Mouse (Mus musculus): ENCODE results near the gene Zfp526. TPM values are rescaled to one million over a fixed set of nuclear protein-coding genes. Genes with fewer than 3 reads are reported as not detected.
A peak's percentile ranks its signal among the peaks of the same experiment; 100 is the strongest.

Gene Zfp526
- polyA plus RNA-seq, 1 experiment from 2014 or later = 2.5 TPM

DNA sequence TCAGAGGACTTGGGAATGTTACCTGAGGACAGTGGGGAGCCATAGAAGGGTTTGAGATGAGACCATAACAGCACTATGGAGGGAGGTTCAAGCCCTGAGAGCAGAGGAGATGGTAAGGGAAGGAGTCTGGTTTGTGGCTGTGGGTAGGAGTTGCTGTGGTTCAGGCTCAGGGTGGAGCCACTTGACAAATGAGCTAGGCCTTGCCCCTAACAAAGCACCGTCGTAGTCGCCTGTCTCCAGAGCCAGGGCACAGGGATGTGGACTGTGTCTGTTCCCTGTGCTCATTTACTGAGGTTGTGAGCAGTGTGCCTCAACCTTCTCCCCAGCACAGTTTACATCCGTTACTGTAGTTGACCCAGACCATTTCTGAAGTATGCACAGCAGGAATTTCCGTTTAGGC, 53.3 kb downstream of the Zfp526 start:
- ATAC-seq (replicated peaks; ENCODE audit: insufficient number of reproducible peaks, low FRiP score, low TSS enrichment, low read depth) = no peak
- Histone ChIP-seq H3K4me1 (ENCODE audit: control insufficient read depth, insufficient read depth, low read length) (0 out of 2 replicates have a peak, but pooled peaks cover 2% of the 10 kb centered on the region), H3K27ac (replicated peaks; ENCODE audit: low read depth, low read length) (no peak overlapping the region), H3K9me3 (replicated peaks; ENCODE audit: control insufficient read depth, low read length) (no peaks in the 10 kb centered on the region), H3K36me3 (replicated peaks; ENCODE audit: control insufficient read depth, insufficient read depth, low read depth, low read length) (peaks cover 4% of the 10 kb centered on the region; the same call in 1 of the 2 replicates), H3K9ac (replicated peaks; ENCODE audit: low read length) (no peak overlapping the region), H3K4me3 (ENCODE audit: low read depth, low read length) (no peak overlapping the region), H3K4me2 (ENCODE audit: low read depth, low read length) (no peak overlapping the region), H3K27me3 (ENCODE audit: control insufficient read depth, insufficient read depth, low read length) (no peaks in the 10 kb centered on the region)
- WGBS = 71% methylated on average over 5 of the region's 5 CpGs
- DNase-seq (ENCODE audit: low spot score) = no peak

GRCm38 (mm10) chr7:25274996-25275395, 53.8 kb downstream of the Zfp526 start:
- no peak overlapping the region for H3K4me3 ChIP-seq (ENCODE audit: low read depth, low read length)
- WGBS = 87% methylated on average over 3 of the region's 3 CpGs
- no peak overlapping the region for H3K9ac ChIP-seq (replicated peaks; ENCODE audit: low read length)
- no peak overlapping the region for H3K4me2 ChIP-seq (ENCODE audit: low read depth, low read length)
- no peaks in the 10 kb centered on the region for H3K9me3 ChIP-seq (replicated peaks; ENCODE audit: control insufficient read depth, low read length)
- no peak overlapping the region for H3K27ac ChIP-seq (replicated peaks; ENCODE audit: low read depth, low read length)
- H3K36me3 ChIP-seq (replicated peaks; ENCODE audit: control insufficient read depth, insufficient read depth, low read depth, low read length) = peaks cover 4% of the 10 kb centered on the region; the same call in 1 of the 2 replicates
- DNase-seq (ENCODE audit: low spot score) (no peak), ATAC-seq (replicated peaks; ENCODE audit: insufficient number of reproducible peaks, low FRiP score, low TSS enrichment, low read depth) (no peak)
- H3K4me1 ChIP-seq (ENCODE audit: control insufficient read depth, insufficient read depth, low read length) = peaks cover 2% of the 10 kb centered on the region; the same call in 1 of the 2 replicates
- no peaks in the 10 kb centered on the region for H3K27me3 ChIP-seq (ENCODE audit: control insufficient read depth, insufficient read depth, low read length)

DNA sequence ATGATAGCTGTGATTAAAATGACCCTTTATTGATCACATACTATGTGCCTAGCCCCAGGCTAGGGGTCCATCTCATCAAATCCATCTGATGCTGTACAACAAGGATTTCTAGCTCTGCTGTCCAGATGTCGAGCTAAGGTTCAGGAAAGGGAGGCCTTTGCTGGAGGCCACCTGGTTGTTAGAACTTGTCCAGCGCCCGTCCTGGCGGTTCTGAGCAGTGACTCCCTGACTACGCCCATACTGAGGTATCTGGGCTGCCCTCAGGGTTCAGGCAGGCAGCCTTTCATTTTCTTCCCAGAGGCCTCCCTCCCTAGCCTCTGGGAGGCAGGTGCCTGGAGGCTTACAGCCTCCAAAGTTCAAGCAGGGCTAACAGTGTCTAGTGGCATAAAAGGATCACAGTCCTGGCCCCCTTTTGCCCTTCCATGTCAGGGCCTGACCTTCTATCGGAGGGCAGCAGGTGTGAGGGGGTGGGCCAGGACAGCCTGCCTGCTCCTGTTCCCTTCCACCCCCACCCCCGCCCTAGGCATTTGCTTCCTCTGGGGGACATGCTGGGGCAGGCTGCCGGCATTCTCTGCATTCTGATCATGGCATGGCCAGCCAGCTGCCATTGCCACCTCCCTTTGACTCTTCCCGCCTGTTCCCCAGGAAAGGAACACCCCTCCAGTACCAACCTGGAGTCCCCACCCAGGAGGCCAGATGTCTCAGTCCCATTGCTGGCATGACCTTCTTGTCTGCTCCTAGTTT, 54.5 kb downstream of the Zfp526 start:
- H3K4me2 ChIP-seq (ENCODE audit: low read depth, low read length) = no peak overlapping the region
- no peaks in the 10 kb centered on the region for H3K27me3 ChIP-seq (ENCODE audit: control insufficient read depth, insufficient read depth, low read length)
- DNase-seq (ENCODE audit: low spot score) = no peak
- 43% methylated on average over 9 of the region's 9 CpGs for WGBS
- H3K4me3 ChIP-seq (ENCODE audit: low read depth, low read length) = no peak overlapping the region
- no peaks in the 10 kb centered on the region for H3K9me3 ChIP-seq (replicated peaks; ENCODE audit: control insufficient read depth, low read length)
- no peak overlapping the region; the same call in 1 of the 2 replicates for H3K9ac ChIP-seq (replicated peaks; ENCODE audit: low read length)
- no peak for ATAC-seq (replicated peaks; ENCODE audit: insufficient number of reproducible peaks, low FRiP score, low TSS enrichment, low read depth)
- H3K4me1 ChIP-seq (ENCODE audit: control insufficient read depth, insufficient read depth, low read length) = peaks cover 6% of the 10 kb centered on the region
- H3K27ac ChIP-seq (replicated peaks; ENCODE audit: low read depth, low read length) = peak overlapping the region; percentile 25
- H3K36me3 ChIP-seq (replicated peaks; ENCODE audit: control insufficient read depth, insufficient read depth, low read depth, low read length) = peaks cover 4% of the 10 kb centered on the region; the same call in 1 of the 2 replicates

Small RNAs within 50 kb of the gene (microRNA-seq; reads per million reads assigned to microRNA genes)
- gene Mir7048 (ENCODE audit: borderline number of aligned reads) = not detected

Other genes starting within 250 kb of the Zfp526 start
- gene Rabac1, start 248.7 kb upstream of the Zfp526 start, polyA plus RNA-seq (2014; fragmentation: Nextera tagmentation; extraction: Ambion mirVana) = 75.9 and 92.5 TPM in 2 replicates
- 6.8 and 8.5 TPM in 2 replicates for gene Atp1a3, start 215.5 kb upstream of the Zfp526 start, polyA plus RNA-seq (2014; fragmentation: Nextera tagmentation; extraction: Ambion mirVana)
- gene Grik5, start 149.1 kb upstream of the Zfp526 start, polyA plus RNA-seq (2014; fragmentation: Nextera tagmentation; extraction: Ambion mirVana) = 5.7 and 7.5 TPM in 2 replicates
- 17.2 and 22.0 TPM in 2 replicates for gene Zfp574, start 148.9 kb upstream of the Zfp526 start, polyA plus RNA-seq (2014; fragmentation: Nextera tagmentation; extraction: Ambion mirVana)
- 4.2 and 9.8 TPM in 2 replicates for gene Pou2f2, start 41.7 kb upstream of the Zfp526 start, polyA plus RNA-seq (2014; fragmentation: Nextera tagmentation; extraction: Ambion mirVana)
- 7.7 and 7.9 TPM in 2 replicates for gene Dedd2, start 810 bp upstream of the Zfp526 start, polyA plus RNA-seq (2014; fragmentation: Nextera tagmentation; extraction: Ambion mirVana)
- gene Gsk3a, start 16.4 kb downstream of the Zfp526 start, polyA plus RNA-seq (2014; fragmentation: Nextera tagmentation; extraction: Ambion mirVana) = 12.6 and 15.7 TPM in 2 replicates
- 19.4 and 22.6 TPM in 2 replicates for gene Erf, start 29.3 kb downstream of the Zfp526 start, polyA plus RNA-seq (2014; fragmentation: Nextera tagmentation; extraction: Ambion mirVana)
- 26.6 and 27.0 TPM in 2 replicates for gene Cic, start 46.3 kb downstream of the Zfp526 start, polyA plus RNA-seq (2014; fragmentation: Nextera tagmentation; extraction: Ambion mirVana)
- gene Pafah1b3, start 76.6 kb downstream of the Zfp526 start, polyA plus RNA-seq (2014; fragmentation: Nextera tagmentation; extraction: Ambion mirVana) = 287 and 312 TPM in 2 replicates
- gene Prr19, start 80.0 kb downstream of the Zfp526 start, polyA plus RNA-seq (2014; fragmentation: Nextera tagmentation; extraction: Ambion mirVana) = 1.6 TPM in 2 replicates
- gene Tmem145, start 84.7 kb downstream of the Zfp526 start, polyA plus RNA-seq (2014; fragmentation: Nextera tagmentation; extraction: Ambion mirVana) = 0.91 and 1.3 TPM in 2 replicates
- gene Megf8, start 95.7 kb downstream of the Zfp526 start, polyA plus RNA-seq (2014; fragmentation: Nextera tagmentation; extraction: Ambion mirVana) = 8.7 and 10.8 TPM in 2 replicates
- gene Cnfn, start 148.3 kb downstream of the Zfp526 start, polyA plus RNA-seq (2014; fragmentation: Nextera tagmentation; extraction: Ambion mirVana) = 0.60 TPM in 1 of 2 replicates, not detected in the other
- 2.9 and 3.6 TPM in 2 replicates for gene Lipe, start 177.3 kb downstream of the Zfp526 start, polyA plus RNA-seq (2014; fragmentation: Nextera tagmentation; extraction: Ambion mirVana)
- gene Cxcl17, start 191.5 kb downstream of the Zfp526 start, polyA plus RNA-seq (2014; fragmentation: Nextera tagmentation; extraction: Ambion mirVana) = not detected in 2 replicates

Measured in embryonic facial prominence, embryonic 11.5 days (tissue).